Mouse (Mus musculus): ENCODE results near the gene Foxp1.

DNA sequence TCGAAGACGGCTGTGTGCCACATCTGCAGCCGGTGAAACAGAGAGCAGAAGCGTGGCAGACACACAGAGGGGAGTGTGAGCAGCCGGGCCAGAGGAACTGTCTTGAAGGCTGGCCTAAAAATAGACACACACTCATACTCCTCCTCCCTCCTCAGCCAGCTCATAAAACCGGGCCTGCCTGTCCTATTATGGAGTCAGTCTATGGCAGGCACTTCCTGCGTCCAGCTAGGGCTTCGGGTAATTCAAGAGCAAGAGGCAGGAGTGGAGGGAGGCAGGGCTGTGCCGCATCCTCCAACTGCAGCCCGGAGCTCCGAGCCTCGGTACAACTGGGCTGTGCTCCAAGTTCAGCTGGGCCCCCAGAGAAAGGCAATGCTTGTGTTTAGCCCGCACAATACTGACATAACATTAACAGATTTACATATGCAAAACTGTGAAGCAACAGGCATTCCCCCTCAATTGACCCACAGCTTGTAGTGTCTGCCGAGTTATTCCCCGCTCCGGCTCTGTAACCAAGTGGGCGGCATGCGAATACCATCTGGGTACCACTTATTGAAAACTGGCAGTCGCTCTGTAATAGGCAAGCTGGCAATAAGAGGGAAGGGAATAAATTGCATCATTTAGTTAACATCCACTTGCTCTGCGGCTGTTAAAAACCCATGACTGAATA lies 37.2 kb downstream of the Foxp1 start:
- TF ChIP-seq CTCF (IDR thresholded peaks at IDR 0.05) (no peak), EP300 (IDR thresholded peaks at IDR 0.05) (no peak)
